Mouse (Mus musculus): ENCODE data around the gene Dapk1.

Gene Dapk1

DNA sequence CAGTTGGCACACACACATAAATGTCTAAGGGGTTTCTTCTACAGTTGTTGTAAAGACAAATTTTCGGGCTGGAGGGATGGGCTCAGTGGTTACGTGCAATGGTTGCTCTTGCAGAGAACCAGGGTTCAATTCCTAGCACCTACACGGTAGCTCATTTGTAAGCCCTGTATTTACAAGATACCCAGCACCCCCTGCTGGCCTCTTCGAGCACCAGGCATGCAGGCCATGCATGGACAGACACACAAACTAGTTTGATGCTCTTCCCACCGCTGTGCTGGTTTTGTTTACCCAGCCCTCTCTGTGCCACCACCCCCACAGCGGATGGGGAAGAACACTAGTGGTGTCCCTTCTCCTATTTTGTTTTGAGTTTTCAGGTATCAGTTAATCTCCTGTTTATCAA lies 138.5 kb downstream of the Dapk1 start:
- no peak for DNase-seq (ENCODE audit: low spot score)

DNA sequence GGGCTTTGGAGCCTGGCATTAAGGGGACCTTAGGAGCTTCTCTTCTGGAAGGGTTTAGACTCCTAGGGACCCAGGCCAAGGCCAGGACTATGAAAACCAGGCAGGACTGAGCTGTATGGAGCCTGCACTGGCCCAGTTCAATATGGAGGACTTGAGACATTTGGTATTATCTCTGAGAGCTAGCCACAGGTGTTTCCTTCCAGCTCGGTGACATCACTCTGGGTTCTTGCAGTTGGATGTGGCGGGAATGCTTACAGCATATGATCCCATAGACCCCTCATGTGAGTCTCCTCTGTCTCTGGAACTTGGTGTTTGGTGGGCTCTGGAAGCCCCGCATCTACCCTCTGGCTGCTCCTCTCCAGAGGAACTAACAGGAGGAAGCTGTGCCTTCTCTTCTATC lies 140.9 kb downstream of the Dapk1 start:
- no peak for DNase-seq (ENCODE audit: low spot score)

DNA sequence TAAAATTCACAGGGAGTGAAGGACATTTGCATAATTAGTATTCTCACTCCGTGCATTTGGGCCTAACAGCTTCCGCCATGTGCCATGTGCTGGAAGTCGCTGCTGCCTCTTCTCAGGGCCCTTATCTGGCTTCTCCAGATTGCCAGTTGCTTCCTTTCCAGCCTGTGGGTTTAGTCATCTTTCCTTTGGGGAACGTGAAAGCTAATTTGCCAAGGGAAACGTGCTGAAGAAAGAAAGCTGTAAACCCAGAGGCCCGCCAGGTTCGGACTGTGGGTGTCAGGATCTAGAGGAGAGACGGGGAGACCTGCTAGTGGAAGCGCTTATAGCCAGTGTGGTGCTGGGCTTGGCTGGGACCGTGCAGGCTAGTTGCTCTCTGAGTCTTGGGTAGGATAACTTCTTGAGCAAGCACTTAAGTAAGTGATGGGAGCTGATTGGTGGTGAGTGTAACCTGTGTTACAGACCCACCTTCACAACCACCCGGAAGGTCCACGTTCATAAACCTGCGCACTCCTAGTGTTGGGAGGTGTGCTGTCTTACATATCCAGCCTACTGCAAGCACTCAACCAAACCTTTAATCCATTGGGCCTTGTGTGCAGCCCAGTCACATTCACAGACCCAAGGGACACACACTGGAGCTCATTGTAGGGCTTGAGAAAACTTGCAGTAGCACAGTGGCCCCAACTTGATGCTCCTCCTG lies 141.8 kb downstream of the Dapk1 start:
- no peak for DNase-seq (ENCODE audit: low spot score)

DNA sequence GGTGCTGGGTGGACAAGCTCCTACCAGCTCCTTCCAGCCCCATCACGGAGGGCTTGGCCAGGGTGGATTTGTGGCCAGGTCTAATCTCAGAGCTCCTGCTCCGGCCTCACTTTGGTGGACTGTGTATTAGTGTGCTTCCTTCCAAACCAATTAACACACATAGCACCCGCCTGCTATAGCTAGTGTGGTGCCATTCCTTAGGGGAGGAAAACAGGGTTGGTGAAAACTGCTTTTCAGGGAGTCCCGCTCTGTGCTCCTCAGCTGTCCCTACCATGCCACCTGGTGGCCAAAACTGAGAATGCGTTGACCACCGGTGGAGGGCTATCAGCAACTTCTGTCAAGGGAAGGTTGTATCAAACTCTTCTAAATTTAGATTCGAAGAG lies 142.3 kb downstream of the Dapk1 start:
- peak; percentile 58 for DNase-seq (ENCODE audit: low spot score)

GRCm38 (mm10) chr13:60744736-60745135 lies 143.0 kb downstream of the Dapk1 start:
- no peak for DNase-seq (ENCODE audit: low spot score)

- DNase-seq (ENCODE audit: low spot score), result no peak
Measured at GRCm38 (mm10) chr13:60745358-60745757, 143.6 kb downstream of the Dapk1 start.

- no peak for DNase-seq (ENCODE audit: low spot score)
Measured at GRCm38 (mm10) chr13:60746271-60746670, 144.5 kb downstream of the Dapk1 start.

- DNase-seq (ENCODE audit: low spot score), result no peak
Measured at GRCm38 (mm10) chr13:60747201-60747600, 145.5 kb downstream of the Dapk1 start.

DNA sequence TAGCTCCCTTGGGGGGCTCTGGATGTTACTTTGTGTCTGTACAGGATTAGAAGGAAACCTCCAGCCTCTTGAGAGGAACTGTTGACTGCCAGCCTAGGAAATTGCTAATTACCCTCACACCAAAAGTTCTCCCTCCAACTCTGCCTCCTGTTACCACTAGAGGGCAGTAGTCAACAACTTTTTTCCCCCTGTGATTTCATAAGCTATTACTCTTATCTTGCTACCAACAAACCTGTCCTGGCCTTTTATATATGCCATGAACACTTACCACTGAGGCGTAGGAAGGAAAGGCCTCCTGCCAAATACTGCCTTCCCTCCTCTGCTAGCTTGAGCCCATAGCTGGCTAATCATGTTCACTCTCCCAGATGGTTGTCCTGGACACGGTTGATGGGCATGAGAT lies 146.8 kb downstream of the Dapk1 start:
- no peak for DNase-seq (ENCODE audit: low spot score)

DNA sequence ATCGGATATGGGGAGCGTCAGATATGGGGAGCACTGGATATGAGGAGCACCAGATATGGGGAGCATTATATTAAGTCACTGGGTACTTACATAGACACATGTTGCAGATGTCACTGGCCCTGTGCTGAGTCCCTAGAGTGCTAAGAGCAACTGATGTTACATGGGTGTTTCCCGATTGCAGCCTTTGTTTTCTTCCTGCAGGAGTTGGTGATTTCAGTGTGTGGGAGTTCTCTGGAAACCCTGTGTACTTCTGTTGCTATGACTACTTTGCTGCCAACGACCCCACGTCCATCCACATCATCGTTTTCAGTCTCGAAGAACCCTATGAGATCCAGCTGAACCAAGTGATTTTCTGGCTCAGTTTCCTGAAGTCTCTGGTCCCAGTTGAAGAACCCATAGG lies 149.2 kb downstream of the Dapk1 start:
- no peak for DNase-seq (ENCODE audit: low spot score)

DNA sequence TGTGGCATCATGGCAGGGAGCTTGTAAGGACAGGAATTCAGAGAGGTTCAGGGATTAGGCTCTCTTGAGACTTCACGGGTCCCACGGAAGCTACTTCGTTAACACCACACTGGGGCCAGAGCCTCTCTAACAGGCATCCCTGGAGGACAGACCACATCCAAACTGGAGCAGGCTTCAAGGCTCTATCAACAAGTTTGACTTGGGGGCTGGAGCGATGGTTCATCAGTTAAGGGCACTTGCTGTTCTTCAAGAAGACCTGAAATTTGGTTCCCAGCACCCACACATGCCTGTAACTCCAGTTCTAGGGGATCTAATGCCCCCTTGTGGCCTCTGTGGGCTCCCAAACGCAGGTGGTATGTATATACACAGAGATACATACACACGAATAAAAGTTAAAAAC lies 151.5 kb downstream of the Dapk1 start:
- no peak for DNase-seq (ENCODE audit: low spot score)

GRCm38 (mm10) chr13:60755251-60755650 lies 153.5 kb downstream of the Dapk1 start:
- DNase-seq (ENCODE audit: low spot score), result no peak

DNA sequence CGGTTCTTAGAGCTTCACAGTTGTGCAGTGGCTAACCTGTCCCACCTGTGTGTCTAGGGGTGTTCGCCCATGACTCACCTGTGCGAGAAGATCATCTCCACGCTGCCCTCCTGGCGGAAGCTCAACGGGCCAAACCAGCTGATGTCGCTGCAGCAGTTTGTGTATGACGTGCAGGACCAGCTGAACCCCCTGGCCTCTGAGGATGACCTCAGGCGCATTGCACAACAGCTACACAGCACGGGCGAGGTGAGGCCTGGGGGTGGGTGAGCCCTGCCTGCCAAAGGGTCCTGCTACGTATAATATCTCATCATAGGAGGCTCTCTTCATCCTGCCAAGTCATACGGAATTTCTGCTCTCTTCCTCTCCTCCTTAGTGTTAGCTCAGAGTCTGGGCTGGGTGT lies 155.5 kb downstream of the Dapk1 start:
- no peak for DNase-seq (ENCODE audit: low spot score)

- DNase-seq (ENCODE audit: low spot score), result peak; percentile 13
Measured at GRCm38 (mm10) chr13:60759136-60759535, 157.4 kb downstream of the Dapk1 start.

- DNase-seq (ENCODE audit: low spot score), result no peak
Measured at GRCm38 (mm10) chr13:60760392-60760791, 158.6 kb downstream of the Dapk1 start.

GRCm38 (mm10) chr13:60761161-60761560 lies 159.4 kb downstream of the Dapk1 start:
- no peak for DNase-seq (ENCODE audit: low spot score)

DNA sequence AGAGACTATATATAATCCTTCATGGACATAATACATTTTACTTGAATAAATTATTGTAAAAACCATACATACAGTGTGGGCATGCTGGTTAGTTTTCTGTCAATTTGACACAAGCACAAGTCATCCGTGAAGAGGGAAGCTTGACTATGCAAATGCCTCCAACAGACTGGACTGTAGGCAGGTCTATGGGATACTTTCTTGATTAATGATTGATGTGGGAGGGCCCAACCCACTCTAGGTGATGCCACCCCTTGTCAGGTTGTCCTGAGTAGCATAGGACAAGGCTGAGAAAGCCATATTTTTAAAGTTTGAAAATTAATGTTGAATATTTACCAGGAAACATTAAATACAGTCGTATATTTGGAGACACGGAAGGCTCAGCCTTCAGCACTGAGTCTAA lies 178.8 kb downstream of the Dapk1 start:
- no peak for DNase-seq (ENCODE audit: low spot score)

DNA sequence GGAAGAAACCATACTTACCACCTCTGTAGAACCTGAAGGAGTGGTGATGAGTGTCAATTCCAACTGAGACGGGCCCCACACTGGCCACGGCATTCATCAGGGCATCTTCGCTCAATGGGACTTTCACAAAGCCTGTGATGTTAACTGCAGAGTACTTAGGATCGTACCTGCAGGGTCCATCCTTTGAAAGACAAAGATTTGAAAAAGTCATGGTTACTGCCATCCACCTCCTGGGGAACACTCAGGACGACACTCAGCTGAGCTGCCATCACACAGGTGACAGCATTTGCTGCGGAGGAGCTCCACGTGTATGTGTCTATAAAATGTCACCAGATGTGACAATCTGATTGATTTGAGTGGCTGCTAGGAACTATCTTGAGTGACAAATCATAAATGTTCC lies 181.6 kb downstream of the Dapk1 start:
- no peak for DNase-seq (ENCODE audit: low spot score)

DNA sequence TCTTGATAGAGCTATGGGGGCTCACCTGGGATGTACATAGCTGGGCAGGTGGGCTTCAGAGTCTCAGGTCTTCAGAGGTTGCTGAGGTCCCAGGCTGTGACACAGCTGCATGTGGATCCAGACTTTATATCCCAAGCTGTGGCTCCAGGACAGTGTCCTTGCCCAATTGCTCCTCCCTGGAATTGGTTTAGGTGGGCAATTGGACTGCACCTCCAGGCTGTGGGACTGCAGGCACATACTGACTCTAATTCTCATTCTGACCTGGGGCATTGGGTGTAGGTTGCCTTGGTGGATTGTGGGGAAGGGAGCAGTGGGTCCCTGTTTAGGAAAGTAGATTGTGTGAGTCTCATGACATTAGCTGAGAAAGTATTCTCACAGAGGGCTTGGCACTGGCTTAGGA lies 184.5 kb downstream of the Dapk1 start, which contains the start of gene BC051665:
Gene BC051665, minus strand, starts transcription at position 101 of the 400 bp plus-strand sequence.
- DNase-seq (ENCODE audit: low spot score), result no peak

GRCm38 (mm10) chr13:60789466-60789865 lies 187.7 kb downstream of the Dapk1 start:
- no peak for DNase-seq (ENCODE audit: low spot score)

DNA sequence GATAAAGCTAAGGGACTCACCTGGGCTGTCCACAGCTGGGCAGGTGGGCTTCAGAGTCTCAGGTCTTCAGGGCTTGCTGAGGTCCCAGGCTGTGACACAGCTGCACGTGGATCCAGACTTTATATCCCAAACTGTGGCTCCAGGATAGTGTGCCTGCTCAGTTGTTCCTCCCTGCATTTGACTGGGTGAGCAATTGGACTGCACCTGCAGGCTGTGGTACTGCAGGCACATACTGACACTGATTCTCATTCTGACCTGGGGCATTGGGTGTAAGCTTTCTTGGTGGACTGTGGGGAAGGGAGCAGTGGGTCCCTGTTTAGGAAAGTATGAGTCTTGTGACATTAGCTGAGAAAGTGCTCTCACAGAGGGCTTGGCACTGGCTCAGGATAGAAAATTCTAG lies 201.0 kb downstream of the Dapk1 start, which contains the start of gene Ctsll3:
Gene Ctsll3, minus strand, starts transcription at position 101 of the 400 bp plus-strand sequence.
- no peak for DNase-seq (ENCODE audit: low spot score)

GRCm38 (mm10) chr13:60809690-60810089 lies 207.9 kb downstream of the Dapk1 start:
- DNase-seq (ENCODE audit: low spot score), result no peak

GRCm38 (mm10) chr13:60812768-60813167 lies 211.0 kb downstream of the Dapk1 start:
- no peak for DNase-seq (ENCODE audit: low spot score)

Data from T-cell, adult 2 months (primary cell).